Mouse (Mus musculus) bone marrow, adult 2 months (tissue): ENCODE measurements around the gene Fbl.

Source experiments
- CTCF ChIP-seq: fragments of 200-500 bp; IDR thresholded peaks from 2 replicates; pipeline ENCODE4 v1.5.1; 2011; ENCODE audit warnings: low read length, control low read depth; ENCODE audit not compliant: control insufficient read depth, insufficient read depth
- POLR2A ChIP-seq: fragments of 200-500 bp; IDR thresholded peaks from 2 replicates; pipeline ENCODE4 v1.6.1; 2011; ENCODE audit warnings: low read depth, mild to moderate bottlenecking, control low read depth, low read length, borderline replicate concordance; ENCODE audit not compliant: control insufficient read depth

DNA sequence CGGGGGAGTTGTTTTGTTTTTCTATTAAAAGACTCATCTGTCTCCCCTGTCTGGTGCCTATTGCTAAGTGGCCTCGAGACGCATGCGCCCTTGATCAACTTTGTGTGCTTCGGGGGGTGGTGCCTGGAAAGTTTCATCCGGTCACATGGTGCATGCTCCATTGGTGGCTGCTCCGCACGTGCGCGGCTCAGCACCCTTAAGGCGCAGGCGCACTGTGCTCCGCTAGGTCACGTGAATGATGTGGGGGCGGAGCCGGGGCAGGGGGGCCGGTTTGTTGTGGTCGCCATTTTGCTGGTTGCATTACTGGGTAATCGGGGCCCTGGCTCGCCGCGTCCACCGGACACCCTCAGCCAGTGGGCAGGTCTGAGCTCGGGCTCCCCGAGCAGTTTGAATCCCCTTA is 9.7 kb downstream of the Fbl start, which contains the start of gene Dyrk1b:
- no peak for TF ChIP-seq CTCF
- TF ChIP-seq POLR2A = no peak; the same call in 1 of the 2 replicates
